ENCODE assay signal across 9 mouse cellular contexts in genomic region chr12:113032296-113033250, GRCm38 (mm10). TPM values are rescaled to one million over a fixed set of nuclear protein-coding genes. Genes with fewer than 3 reads are reported as not detected.
DNase-seq lines count a peak whose midpoint lies in the region; ATAC-seq lines count a peak whose summit lies in the region.
"Had no signal": no experiment of that assay in that cellular context is flagged by ENCODE, and none has a peak within 500 bp of the region (broad histone marks: within the 10 kb centered on the region; RNA-seq: fewer than 3 reads in every experiment).

No protein-coding gene starts in this region.

- H3K4me3 ChIP-seq in midbrain, embryonic 13.5 days (replicated peaks): no peak overlapping the region

- H3K9ac ChIP-seq in midbrain, embryonic 13.5 days (replicated peaks): peak overlapping the region; percentile 36; the same call in 1 of the 2 replicates

- H3K27ac ChIP-seq in midbrain, embryonic 13.5 days: peak overlapping the region; percentile 70

- peaks cover 46% of the 10 kb centered on the region for H3K4me1 ChIP-seq in midbrain, embryonic 13.5 days (replicated peaks)

- no peaks in the 10 kb centered on the region for H3K9me3 ChIP-seq in midbrain, embryonic 13.5 days

- peak; percentile 26; the same call in 1 of the 2 replicates for ATAC-seq in frontal cortex, adult (ENCODE audit: low TSS enrichment)
- peak; percentile 64 for ATAC-seq in midbrain, embryonic 13.5 days

- H3K4me2 ChIP-seq in midbrain, embryonic 13.5 days (replicated peaks): no peak overlapping the region

- 68% methylated on average over 11 of the region's 11 CpGs for WGBS in midbrain, embryonic 13.5 days

- H3K36me3 ChIP-seq in midbrain, embryonic 13.5 days: 0 out of 2 replicates have a peak, but pooled peaks cover 7% of the 10 kb centered on the region

- H3K27me3 ChIP-seq in midbrain, embryonic 13.5 days: no peaks in the 10 kb centered on the region

- no peak for DNase-seq in frontal cortex, postnatal 14 days (ENCODE audit: low spot score in 2 of 2)
- peak; percentile 26 for DNase-seq in urinary bladder, postnatal 14 days (ENCODE audit: low spot score)
- DNase-seq in urinary bladder, adult 18-20 months (ENCODE audit: low spot score in 2 of 2): no peak
- DNase-seq in kidney, adult 18-20 months: peak; percentile 70
- DNase-seq in spleen, adult 18-20 months: no peak
- DNase-seq in embryo, embryonic 10.5 days (ENCODE audit: low spot score): no peak

RNA-seq across cellular contexts. Expression of gene Pacs2, which starts 18.3 kb away (rescaled TPM):
- polyA plus RNA-seq in midbrain, embryonic 13.5 days (2015; fragmentation: Nextera tagmentation; extraction: Ambion mirVana): 23.8 and 26.5 TPM in 2 replicates

RNA-seq across cellular contexts. Expression of gene Brf1, which starts 32.1 kb away (rescaled TPM):
- 60.3 and 61.9 TPM in 2 replicates for polyA plus RNA-seq in midbrain, embryonic 13.5 days (2015; fragmentation: Nextera tagmentation; extraction: Ambion mirVana)

RNA-seq across cellular contexts. Expression of gene Tex22, which starts 41.7 kb away (rescaled TPM):
- 0.20 TPM in 1 of 2 replicates, not detected in the other for polyA plus RNA-seq in midbrain, embryonic 13.5 days (2015; fragmentation: Nextera tagmentation; extraction: Ambion mirVana)
- polyA plus RNA-seq: small intestine, adult 2 months had no signal

RNA-seq across cellular contexts. Expression of gene Btbd6, which starts 56.3 kb away (rescaled TPM):
- polyA plus RNA-seq in midbrain, embryonic 13.5 days (2015; fragmentation: Nextera tagmentation; extraction: Ambion mirVana): 36.1 and 37.8 TPM in 2 replicates

Comparison
In these comparisons a context has a peak if more than half of its experiments do, and no peak if none do; other contexts are left out.
1. DNase-seq: peak in urinary bladder, postnatal 14 days (single experiment) and kidney, adult 18-20 months (single experiment); none in frontal cortex, postnatal 14 days (0 of 2), urinary bladder, adult 18-20 months (0 of 2), spleen, adult 18-20 months (0 of 2) and embryo, embryonic 10.5 days (single experiment).